Mouse (Mus musculus): ENCODE measurements around the gene Ginm1.
"Not testable (repeated sequence)": the region's sequence is repeated elsewhere in the genome, so short reads cannot be mapped to it uniquely, and the experiment has no call there.

Ginm1 gene

DNA sequence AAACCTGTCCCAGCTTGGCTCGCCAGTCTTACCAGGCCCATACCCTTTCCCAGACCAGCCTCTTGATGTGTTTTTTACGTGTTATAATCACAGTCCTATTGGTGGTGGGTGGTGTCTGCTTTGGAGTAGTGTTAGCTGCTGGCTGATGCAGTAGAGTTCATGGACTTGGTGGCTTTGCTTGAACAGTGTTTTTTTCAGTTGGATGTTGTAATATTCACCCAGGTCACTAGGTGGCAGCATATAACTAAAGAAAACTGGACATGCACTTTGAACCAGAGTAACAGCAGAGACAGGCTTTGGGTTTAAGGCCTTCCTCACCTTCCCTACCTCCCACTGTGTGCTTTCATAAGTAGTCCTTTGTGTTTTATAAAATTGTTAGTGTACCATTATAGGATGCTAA lies 17.3 kb upstream of the Ginm1 start:
- peak in 1 of 2 experiments; percentile 35 for DNase-seq (ENCODE audit: low spot score in 2 of 2)

DNA sequence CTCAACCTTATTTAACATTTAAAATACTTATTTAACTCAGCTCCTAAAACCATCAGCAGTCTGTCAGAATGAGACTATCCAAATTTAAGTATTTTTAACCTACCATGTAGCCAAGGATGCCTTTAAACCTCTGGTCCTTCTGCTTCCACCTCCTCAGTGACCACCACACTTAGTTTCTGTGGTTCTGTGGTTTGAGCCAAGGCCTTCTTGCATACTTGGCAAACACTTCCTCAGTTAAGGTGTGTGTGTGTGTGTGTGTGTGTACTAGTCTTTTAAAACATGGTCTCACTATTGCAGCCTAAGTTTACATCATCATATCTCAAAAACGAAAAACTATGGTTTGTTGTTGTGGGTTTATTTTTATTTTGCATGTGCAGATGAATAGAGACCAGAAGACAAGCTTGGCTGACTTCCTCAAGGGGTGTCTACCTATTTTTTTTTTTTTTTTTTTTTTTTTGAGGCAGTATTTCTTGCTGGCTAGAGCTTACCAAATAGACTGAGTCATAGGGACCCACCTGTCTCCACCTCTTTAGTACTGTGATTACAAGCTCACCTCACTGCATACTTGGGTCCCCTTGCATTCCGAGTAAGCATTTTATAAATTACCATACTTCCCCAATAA lies 10.0 kb upstream of the Ginm1 start:
- DNase-seq (ENCODE audit: low spot score in 2 of 2), result no peak

DNA sequence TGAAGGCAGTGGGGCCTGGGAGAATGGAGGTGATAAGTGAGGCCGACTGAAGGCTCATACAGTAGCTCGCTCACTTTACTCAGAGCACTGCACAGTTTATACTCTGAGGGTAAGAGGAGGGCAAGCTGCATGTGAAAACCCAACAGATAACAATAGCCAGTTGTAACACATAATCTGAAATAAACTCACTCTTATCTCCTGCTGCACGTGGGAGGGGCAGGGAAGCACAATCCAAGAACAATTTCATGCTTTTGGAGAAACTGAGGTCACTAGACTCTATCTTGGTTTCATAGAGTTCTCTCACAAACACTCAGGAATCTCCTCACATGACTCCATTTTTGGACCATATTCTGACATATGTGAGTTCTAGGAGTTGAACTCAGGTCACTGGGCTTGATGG lies 8.6 kb upstream of the Ginm1 start:
- DNase-seq (ENCODE audit: low spot score in 2 of 2), result no peak

DNA sequence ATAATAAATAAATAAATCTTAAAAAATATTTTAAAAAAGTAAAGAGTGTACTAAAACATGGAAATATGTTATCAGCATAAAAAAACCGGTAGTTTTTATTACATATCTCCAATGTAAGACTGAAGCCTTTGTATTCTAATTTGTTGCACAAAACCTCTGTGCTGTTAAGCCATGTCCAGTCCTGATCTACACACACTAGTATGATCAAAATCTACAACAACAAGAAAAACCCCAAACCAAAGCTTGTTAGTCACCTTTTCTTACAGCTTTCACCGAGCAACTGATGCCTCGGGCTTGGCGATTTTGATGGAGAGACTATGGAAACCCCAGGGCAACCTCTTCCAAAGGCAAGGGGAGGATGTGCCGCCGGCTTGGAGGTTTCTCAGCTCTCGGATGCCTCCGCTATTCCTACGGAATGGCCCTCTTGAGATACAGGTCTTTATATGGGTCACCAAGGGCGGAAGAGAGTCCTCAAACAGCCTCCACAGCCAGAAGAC lies 322 bp downstream of the Ginm1 start:
- DNase-seq (ENCODE audit: low spot score in 2 of 2), result no peak

DNA sequence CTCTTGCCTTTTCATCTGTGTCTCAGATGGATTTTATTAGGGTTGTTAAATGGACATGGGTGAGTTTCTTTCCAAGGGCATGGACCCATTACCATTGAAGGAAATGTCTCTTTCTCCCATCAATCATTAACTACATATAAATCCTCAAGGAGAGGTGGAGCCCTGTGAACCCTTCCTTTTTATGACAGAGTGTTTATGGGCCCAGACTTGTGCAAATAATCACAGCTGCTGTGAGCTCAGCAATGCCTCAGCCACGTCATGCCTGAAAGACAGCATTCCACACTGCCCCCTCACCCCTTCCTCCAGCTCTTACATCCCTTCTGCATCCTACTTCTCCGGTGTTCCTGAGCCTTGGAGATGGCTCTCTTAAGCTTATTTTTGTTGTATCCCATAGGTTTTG lies 5.3 kb downstream of the Ginm1 start:
- no peak for DNase-seq (ENCODE audit: low spot score in 2 of 2)

DNA sequence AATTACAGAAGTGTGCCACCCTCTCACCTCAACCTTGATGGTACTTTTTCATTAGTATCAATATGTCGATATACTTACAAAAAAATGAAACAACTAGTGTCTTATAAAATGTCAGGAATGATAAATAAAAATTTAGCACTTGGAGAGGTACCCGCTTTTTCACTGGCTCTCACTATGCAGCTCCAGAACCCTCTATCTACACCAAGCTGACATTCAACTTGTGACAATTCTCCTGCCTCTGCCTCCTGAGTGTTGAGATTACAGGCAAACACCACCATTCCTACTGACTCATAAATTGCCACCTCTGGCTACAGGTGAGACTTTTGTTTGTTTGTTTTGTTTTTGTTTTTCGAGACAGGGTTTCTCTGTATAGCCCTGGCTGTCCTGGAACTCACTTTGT lies 11.4 kb downstream of the Ginm1 start:
- no peak for DNase-seq (ENCODE audit: low spot score in 2 of 2)

DNA sequence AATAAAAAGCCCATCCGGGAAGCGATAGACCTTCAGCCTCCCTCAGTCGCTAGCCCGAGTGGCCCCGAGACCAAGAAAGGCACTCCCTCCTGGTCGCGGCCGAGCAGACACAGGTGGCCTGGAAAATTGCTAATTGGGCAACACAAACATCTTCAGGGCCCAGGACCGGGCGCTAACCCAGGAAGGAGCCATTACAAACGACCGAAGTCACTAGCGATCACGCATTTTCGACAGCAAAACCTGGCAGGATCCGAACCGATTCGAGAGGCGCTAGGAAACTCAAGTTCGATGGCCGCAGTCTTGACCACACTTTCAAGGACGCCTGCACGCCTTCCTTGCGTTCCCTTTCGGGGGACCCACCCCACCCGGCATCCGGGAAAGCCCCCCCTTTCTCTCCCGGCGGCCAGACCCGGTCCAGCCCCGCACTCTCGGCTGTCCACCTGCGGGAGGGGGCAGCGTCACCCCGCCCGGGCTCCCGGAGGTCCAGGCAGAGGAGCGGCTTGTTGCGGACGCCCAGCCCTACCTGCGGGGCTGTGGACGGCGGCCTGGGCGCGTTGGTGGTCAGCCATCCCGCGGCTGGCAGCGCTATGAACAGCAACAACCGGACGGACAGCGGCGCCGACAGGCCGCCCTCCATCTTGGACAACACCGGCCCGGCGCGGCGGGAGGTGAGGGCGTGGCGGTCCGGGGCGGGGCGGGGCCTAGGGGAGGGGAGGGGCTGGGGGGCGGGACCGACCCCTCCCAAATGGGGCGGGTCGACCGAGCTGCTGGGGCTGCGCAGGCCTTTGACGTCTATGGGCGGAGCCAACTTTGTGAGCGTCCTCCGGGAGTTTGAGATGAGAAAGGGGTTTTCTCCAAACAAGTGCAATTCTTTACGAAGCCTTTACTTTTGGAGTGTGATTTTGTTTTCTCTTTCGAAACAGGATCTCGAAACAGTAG lies 12.1 kb downstream of the Ginm1 start:
- peak; percentile 67 to 83 for DNase-seq (ENCODE audit: low spot score in 2 of 2)

DNA sequence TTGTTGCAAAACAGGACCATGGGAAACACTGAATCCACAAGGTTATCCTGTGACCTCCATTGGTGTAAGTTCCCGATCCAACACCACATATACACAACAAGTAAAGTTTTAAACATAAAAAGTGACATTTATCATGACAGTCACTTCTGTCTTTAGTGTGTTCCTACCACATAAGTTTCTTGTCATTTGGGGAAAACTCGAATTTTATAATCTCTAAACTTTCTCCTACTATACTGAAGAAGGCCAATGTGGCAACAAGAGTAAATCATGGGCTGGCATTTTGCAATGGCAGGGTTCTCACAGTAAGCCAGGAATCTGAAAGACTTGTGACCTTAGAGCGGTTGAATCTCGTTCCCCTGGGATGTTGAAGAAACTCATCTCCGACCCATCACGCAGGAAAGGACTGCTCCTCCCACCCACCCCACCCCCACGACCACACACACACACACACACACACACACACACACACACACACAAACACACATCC lies 12.8 kb downstream of the Ginm1 start:
- no peak for DNase-seq (ENCODE audit: low spot score in 2 of 2)

DNA sequence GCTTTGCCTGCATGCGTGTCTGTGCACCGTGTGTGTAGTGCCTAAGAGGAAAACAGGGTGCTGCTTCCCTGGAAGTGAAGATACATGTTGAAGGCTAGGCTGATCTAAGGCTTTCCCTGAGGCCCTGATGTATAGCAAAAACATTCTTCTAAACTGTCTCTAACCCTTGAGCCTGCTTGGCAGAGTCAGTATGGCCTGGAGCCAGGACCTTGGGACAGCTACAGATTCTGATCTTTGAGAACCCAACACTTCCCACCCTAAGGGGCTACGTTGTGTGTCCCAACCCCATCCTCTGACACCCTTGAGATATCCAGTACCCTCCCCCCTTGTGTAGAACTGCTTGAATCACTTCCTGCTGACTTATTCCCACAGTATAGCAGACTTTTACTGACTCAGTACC lies 14.3 kb downstream of the Ginm1 start:
- DNase-seq (ENCODE audit: low spot score in 2 of 2), result no peak

DNA sequence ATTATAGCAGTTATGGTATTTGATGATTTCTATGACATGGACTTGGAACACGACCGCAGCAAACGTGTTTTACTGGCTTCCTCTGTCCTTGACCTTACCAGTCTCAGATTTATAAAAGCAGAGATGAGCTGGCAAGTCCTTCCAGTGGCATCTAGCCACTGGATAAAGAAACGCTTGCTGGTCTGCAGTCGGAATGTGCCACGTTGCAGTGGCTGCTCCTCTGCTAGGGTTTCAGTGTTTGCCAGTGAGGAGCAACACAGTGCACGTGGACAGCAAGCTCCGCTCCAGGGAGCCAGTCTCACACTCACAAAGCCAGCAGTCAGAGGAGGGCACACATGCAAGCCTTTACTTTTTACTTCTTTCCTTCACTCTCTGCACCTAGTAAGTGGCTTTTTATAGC lies 17.2 kb downstream of the Ginm1 start:
- DNase-seq (ENCODE audit: low spot score in 2 of 2), result no peak

DNA sequence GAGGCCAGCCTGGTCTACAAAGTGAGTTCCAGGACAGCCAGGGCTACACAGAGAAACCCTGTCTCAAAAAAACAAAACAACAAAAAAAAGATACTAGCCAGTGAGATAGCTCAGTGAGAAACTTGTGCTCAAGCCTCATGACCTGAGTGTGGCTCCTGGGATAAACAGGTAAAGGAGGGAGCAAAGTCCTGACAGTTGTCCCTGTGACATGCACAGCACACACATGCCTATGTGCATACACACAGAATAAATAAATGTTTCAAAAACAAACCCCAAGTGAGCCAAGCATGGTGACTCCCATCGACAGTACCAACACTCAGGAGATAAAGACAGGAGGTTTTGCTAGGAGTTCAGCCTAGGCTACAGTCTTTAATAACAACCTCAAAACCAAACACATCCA lies 19.9 kb downstream of the Ginm1 start:
- DNase-seq (ENCODE audit: low spot score in 2 of 2), result no peak

DNA sequence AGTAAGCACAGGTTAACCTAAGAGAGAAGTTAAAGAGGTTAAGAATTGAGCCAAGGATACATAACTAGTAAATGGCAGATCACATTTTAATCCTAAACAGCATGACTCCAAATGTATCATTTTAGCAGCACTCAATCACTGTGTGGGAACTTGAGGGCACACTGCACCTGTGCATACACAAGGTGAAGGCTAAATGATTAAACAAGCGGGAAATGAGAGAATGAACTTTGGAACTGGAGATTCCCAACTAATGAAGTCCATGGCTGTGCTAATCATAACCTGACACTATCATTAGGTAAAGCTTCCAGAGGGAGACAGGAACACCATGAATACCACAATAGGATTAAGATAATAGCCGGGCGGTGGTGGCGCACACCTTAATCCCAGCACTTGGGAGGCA lies 20.3 kb downstream of the Ginm1 start:
- no peak for DNase-seq (ENCODE audit: low spot score in 2 of 2)

DNA sequence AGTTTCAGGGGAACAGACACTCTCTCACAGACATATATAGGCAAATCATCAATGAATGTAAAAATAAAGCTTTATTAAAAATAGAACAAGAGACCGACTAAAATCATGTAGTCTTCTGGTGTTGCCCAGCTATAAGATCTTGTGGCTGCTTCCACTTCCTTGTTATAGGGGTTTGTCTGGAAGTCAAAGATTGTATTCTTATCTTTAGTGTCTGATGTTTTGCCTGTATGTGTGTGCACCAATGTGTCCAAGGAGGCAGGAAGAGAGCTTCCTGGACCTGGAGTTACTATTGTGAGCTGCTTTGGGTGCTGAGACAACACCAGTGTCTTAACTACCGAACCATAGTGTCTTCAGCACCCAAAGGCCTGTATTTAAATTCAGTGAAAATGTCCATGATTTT lies 35.1 kb downstream of the Ginm1 start:
- no peak for DNase-seq (ENCODE audit: low spot score in 2 of 2)

DNA sequence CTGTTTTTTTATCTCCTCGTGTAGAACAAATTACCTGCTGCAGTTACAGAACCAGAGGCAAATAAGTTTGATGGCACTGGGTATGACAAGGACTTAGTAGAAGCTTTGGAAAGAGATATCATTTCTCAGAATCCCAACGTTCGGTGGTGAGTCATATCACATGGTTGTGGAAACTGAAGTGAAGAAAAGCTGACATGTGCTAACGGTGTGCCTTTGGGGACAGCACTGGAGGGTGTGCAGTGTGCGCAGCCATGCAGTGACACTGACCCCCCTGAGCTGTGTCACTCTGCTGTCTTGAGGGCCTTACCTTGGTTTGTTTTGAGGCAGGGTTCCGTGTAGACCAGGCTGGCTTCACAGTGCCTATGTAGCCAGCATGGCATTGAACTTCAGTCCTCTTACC lies 43.9 kb downstream of the Ginm1 start:
- no peak for DNase-seq (ENCODE audit: low spot score in 2 of 2)

DNA sequence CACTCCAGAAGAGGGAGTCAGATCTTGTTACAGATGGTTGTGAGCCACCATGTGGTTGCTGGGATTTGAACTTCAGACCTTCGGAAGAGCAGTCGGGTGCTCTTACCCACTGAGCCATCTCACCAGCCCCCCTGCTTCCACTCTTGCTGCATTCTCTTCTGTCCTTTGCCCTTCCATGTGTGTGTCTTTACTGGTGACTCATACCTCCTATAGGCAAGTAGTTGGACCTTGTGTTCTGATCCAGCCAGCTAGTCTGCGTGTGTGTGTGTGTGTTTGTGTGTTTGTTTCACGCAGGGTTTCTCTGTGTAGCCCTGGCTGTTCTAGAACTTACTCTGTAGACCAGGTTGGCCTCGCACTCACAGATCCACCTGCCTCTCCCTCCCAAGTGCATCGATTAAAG lies 47.1 kb downstream of the Ginm1 start:
- DNase-seq (ENCODE audit: low spot score in 2 of 2), result not testable (repeated sequence)

DNA sequence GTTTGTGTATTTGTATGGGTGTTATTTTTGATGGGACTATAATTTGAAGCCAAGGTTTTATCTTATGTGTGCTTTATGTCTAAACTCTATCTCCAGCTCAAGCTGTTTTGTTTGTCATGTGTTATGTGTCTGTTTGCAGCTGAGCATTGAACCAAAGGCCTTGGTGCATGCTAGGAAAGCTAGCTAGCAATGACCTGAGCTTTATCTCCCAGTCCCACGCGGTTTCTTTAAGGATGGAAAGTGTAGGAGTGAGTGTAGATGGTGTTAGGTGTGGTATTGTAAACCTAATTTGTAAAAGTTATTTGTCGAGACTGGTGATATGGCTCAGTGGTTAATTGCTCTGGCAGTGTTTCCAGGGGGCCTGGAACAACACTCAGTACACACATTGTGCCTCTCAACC lies 54.7 kb downstream of the Ginm1 start:
- no peak for DNase-seq (ENCODE audit: low spot score in 2 of 2)

DNA sequence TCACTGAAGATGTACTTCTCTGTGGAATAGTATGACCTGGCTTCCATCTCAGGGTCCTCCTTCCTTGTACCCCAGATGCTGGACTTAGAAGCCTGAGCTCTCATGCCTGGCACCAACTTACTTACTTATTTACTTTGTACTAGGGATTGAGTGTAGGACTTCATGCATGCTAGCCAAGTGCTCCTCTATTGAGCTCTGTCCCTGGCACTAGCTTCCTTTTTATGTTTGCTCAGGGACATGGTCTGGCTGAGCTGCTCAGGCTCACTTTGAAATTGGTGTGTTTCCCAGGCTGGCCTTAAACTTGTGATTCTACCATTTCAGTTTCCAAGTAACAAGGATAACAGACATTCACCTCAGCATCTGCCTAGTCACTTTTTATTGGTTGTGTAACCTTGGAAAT lies 55.5 kb downstream of the Ginm1 start:
- DNase-seq (ENCODE audit: low spot score in 2 of 2), result no peak

DNA sequence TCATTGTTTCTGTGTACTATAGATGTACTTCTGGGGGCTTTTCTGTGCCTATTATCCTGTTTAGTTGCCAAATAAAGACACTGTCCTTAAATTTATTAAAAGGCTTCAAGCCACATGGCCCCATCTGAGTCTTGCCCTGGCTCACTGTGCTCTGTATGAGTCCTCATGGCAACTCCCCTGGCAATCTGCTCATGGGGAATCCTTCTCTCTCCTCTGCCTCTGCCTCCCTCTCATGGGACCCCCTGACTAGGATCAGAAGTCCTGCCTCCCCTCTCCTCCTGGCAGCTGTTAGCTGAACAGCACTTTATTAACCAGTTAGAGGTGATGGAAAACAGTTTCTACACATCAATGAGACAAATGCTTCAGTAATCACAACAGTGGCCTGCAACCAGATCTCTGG lies 61.0 kb downstream of the Ginm1 start:
- no peak for DNase-seq (ENCODE audit: low spot score in 2 of 2)

DNA sequence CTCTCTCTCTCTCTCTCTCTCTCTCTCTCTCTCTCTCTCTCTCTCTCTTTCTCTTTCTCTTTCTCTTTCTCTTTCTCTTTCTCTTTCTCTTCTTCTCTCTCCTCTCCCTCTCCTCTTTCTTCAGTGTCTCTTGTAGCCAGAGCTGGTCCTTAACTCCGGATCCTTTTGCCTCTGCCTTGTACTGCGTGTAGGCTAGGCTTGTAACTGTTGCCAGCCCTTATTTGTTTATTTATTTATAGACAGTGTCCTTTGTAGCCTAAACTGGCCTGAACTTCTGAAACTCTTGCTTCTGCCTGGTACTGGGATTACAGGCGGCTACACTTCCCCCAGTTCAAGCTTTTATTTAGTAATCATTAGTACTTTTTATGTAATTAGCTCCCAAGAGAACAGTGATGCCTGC lies 65.6 kb downstream of the Ginm1 start:
- DNase-seq (ENCODE audit: low spot score in 2 of 2), result no peak

DNA sequence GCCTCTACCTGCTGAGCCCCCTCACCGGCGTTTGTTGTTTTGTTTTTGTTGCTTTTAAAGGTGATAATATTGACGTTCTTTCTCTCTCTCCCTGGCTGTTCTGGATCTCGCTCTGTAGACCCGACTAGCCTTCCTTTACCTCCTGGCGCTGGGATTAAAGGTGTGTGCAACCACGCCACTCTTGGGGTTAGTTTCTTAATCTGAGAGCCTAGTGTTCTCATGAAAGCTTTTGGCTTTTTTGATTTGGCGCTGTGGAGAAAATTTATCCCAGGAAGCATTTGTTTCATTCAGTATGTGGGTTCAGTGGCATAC lies 66.2 kb downstream of the Ginm1 start:
- no peak for DNase-seq (ENCODE audit: low spot score in 2 of 2)

DNA sequence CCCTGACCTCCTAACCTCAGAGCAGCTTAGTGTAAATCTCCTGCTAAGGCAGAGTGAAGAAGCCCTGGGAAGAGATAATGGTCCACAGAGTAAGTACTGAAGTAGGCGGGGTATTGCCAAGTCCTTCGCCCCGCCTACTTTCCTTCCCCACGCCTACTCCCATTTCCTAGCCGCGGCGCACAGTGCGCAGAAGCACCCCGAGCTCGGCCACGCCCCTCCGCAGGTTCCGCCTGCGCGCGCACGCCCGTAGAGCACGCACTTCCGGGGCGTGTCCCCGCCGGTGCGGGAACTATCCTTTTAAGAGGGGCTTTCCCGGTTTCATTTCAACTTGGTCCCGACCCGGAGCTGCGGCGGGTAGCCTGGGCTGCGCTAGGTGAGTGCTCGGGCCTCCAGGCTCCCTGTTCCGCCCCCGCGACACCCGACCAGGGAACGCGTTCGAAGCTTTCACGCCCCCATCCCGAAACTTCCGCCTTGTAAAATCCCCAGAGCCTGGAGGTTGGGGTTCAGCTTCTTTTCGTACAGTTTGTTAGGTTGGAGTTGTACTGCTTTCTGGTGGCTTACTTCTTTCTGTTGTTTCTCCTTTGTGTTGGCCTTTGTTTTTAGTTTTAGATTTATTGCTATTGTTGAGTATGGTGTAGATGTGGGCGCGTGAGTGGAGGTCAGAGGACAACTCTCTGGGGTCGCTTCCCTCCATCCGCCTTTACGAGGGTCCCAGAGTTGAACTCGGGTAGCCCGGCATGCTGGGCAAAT lies 66.7 kb downstream of the Ginm1 start, which contains the start of gene Katna1:
Gene Katna1, plus strand, starts transcription at position 250 of the 750 bp plus-strand sequence.
- peak; percentile 82 to 90 for DNase-seq (ENCODE audit: low spot score in 2 of 2)
